Mouse (Mus musculus) forebrain, postnatal 0 days (tissue): ENCODE results near the gene Dapk1. TPM values are rescaled to one million over a fixed set of nuclear protein-coding genes. Genes with fewer than 3 reads are reported as not detected.
"Not testable (repeated sequence)": the region's sequence is repeated elsewhere in the genome, so short reads cannot be mapped to it uniquely, and the experiment has no call there.

Source experiments
- ATAC-seq: fragments of 200-750 bp; cut with Nextera tagmentation; 2 replicates; pipeline ENCODE4 v1.8.0; 2017; ENCODE audit warnings: mild to moderate bottlenecking, moderate library complexity
- DNase-seq: peaks from one replicate; pipeline ENCODE4 v3.0.0-alpha.2; 2015
- H3K27ac ChIP-seq: fragments of 300-500 bp; sonication (generic); 2 replicates; pipeline ENCODE4 v1.5.1; 2014; ENCODE audit warnings: low read depth, mild to moderate bottlenecking, antibody characterized with exemption, low read length, moderate library complexity, mixed read lengths
- H3K27me3 ChIP-seq: fragments of 300-500 bp; sonication (generic); 2 replicates; pipeline ENCODE4 v1.6.1; 2014; ENCODE audit warnings: mild to moderate bottlenecking, low read length, mixed read lengths; ENCODE audit not compliant: insufficient read depth
- H3K36me3 ChIP-seq: fragments of 300-500 bp; sonication (generic); 2 replicates; pipeline ENCODE4 v1.6.1; 2014; ENCODE audit warnings: mild to moderate bottlenecking, moderate library complexity; ENCODE audit not compliant: insufficient read depth
- H3K4me1 ChIP-seq: fragments of 300-500 bp; sonication (generic); 2 replicates; pipeline ENCODE4 v1.6.1; 2014; ENCODE audit warnings: antibody characterized with exemption; ENCODE audit not compliant: insufficient read depth
- H3K4me2 ChIP-seq: fragments of 300-500 bp; sonication (generic); 2 replicates; pipeline ENCODE4 v1.6.1; 2014; ENCODE audit warnings: low read depth, mild to moderate bottlenecking, moderate library complexity
- H3K4me3 ChIP-seq: fragments of 300-500 bp; sonication (generic); 2 replicates; pipeline ENCODE4 v1.5.1; 2014; ENCODE audit warnings: low read depth, low read length, mixed read lengths
- H3K9ac ChIP-seq: fragments of 300-500 bp; sonication (generic); 2 replicates; pipeline ENCODE4 v1.6.1; 2014; ENCODE audit warnings: mild to moderate bottlenecking
- H3K9me3 ChIP-seq: fragments of 300-500 bp; sonication (generic); 2 replicates; pipeline ENCODE4 v1.6.1; 2016; ENCODE audit warnings: low read length
- CTCF ChIP-seq: sonication (generic); IDR thresholded peaks from 2 replicates; pipeline ENCODE4 v1.5.1; 2016; ENCODE audit warnings: antibody characterized with exemption, control low read depth, low read depth
- WGBS: fragments of 180-500 bp; shearing (Covaris S2); extraction: QIAGEN DNeasy Blood & Tissue Kit; methylation state at CpG from one replicate; pipeline ENCODE4 v1.1.7; 2014; 5-methylcytosine and 5-hydroxymethylcytosine counted together
- polyA plus RNA-seq: library from polyadenylated mRNA; unstranded; fragments of >200 nt; fragmentation: Nextera tagmentation; extraction: Ambion mirVana; gene quantifications from 2 replicates; pipeline ENCODE4 v1.2.1, GENCODE M21; 2015
- total RNA-seq: library from RNA; depleted of rRNA; stranded (reverse); fragments of >200 nt; gene quantifications from 2 replicates; pipeline ENCODE4 v1.2.3, GENCODE M21; 2014

Gene Dapk1
- total and polyA plus RNA-seq, 2 experiments from 2014 or later, result 35.6 to 72.6 TPM

DNA sequence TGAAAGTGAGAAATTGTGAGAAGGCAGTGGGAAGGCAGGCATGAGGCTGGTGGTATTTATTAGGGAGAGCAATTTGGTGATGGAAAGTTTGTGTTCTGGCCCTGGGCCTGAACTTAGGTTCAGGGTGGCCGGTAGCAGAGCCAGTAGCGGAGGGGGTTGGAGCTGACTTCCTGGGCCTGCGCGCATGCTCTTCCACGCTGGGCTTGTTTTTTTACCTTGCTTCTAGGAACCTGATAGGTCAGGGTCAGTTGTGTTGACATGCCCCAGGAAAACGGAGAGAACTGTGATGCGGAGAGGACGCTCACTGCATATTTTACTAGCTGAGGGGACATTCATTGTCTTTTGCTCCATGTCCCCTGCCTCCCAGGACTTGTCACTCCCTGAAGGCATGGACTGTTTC is 5.7 kb downstream of the Dapk1 start:
- no peaks in the 10 kb centered on the region for H3K27me3 ChIP-seq
- H3K9ac ChIP-seq, result no peak overlapping the region
- 88% methylated on average over 8 of the region's 8 CpGs for WGBS
- H3K4me1 ChIP-seq, result peaks cover 14% of the 10 kb centered on the region; the same call in 1 of the 2 replicates
- peaks cover 8% of the 10 kb centered on the region for H3K36me3 ChIP-seq
- TF ChIP-seq CTCF, result no peak
- no peak overlapping the region for H3K4me3 ChIP-seq
- H3K4me2 ChIP-seq, result no peak overlapping the region
- DNase-seq (no peak), ATAC-seq (no peak)
- H3K27ac ChIP-seq, result no peak overlapping the region
- H3K9me3 ChIP-seq, result no peaks in the 10 kb centered on the region

DNA sequence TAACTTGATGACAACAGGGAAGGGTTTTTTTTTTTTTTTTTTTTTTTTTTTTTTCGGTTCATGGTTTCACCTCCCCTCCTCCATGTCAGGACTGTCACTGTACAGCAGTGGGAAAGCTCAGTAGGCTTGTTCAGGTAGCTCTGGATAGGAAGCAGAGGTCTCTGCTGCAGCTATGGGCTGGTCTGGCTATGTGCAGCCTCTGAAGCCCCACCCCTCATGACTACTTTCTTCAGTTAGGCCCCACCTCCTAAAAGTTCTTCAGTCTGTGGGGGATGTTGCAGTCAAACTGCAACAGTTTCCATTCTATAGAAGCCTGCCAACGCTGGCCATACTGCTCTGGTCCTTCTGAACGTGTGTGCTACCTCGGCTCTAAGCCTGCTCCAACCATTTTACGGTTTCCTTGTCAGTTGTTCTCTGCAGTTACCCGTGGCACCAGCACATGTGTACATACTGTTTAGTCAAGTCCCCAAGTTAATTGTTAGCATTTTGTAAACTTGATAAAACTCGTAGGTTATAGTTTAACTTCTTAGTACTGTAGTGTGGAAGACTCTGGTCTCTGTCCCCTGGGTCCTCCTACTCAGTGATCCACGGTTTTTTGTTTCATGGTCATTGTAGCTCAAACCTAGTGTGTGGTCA is 6.8 kb downstream of the Dapk1 start:
- no peaks in the 10 kb centered on the region for H3K9me3 ChIP-seq
- WGBS, result 75% methylated on average over 8 of the region's 8 CpGs
- no peak for DNase-seq

DNA sequence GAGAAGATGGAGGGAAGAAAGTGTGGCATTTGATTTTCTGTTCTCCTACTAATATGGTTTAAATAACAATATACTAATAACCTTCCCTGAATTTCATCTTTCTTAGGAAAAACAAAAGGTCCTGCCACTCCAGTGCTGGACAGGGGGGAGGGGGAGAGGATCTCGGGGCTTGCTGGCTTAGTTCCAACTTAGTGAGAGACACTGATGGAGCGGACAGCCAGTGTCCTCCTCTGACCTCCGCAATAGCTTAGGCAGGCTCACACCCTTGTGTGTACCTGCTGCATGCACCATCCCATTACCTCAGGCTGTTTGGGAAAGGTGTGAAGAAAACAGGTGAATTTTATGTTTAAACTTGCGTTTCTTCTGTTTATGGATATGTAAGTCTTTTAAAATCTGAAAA is 7.5 kb downstream of the Dapk1 start:
- no peaks in the 10 kb centered on the region for H3K27me3 ChIP-seq
- 51% methylated on average over 4 of the region's 4 CpGs for WGBS
- H3K9me3 ChIP-seq, result no peaks in the 10 kb centered on the region
- no peak overlapping the region for H3K4me2 ChIP-seq
- H3K27ac ChIP-seq, result no peak overlapping the region
- TF ChIP-seq CTCF, result no peak
- peaks cover 8% of the 10 kb centered on the region for H3K36me3 ChIP-seq
- no peak overlapping the region for H3K9ac ChIP-seq
- no peak overlapping the region for H3K4me3 ChIP-seq
- DNase-seq (no peak), ATAC-seq (no peak)
- H3K4me1 ChIP-seq, result 0 out of 2 replicates have a peak, but pooled peaks cover 6% of the 10 kb centered on the region

More for the DNA sequence above, 6.8 kb downstream of the Dapk1 start:
- Histone ChIP-seq H3K4me1 (peaks cover 13% of the 10 kb centered on the region; the same call in 1 of the 2 replicates), H3K9ac (no peak overlapping the region), H3K27ac (no peak overlapping the region), H3K36me3 (peaks cover 8% of the 10 kb centered on the region), H3K4me3 (no peak overlapping the region), H3K27me3 (no peaks in the 10 kb centered on the region), H3K4me2 (no peak overlapping the region)
- no peak for TF ChIP-seq CTCF
- ATAC-seq, result no peak

DNA sequence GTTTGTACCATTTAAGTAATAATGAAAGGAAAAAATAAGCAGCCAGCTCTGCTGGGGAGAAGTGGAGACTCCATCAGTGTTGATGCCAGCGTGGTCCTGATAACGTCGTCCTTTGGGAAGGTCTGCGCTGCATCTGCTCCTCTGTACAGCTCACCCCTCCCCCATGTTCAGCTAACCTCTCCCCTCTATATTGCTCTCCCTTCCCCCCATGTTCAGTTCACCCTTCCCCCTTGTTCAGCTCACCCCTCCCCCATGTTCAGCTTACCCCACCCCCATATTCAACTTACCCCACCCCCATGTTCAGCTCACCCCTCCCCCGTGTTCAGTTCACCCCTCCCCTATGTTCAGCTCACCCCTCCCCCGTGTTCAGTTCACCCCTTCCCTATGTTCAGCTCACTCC is 8.8 kb downstream of the Dapk1 start:
- Histone ChIP-seq H3K27ac (no peak overlapping the region), H3K9ac (no peak overlapping the region), H3K36me3 (peaks cover 8% of the 10 kb centered on the region), H3K9me3 (no peaks in the 10 kb centered on the region), H3K27me3 (no peaks in the 10 kb centered on the region), H3K4me1 (no peaks in the 10 kb centered on the region), H3K4me2 (no peak overlapping the region), H3K4me3 (no peak overlapping the region)
- DNase-seq, result no peak
- no peak for TF ChIP-seq CTCF
- WGBS, result 56% methylated on average over 5 of the region's 6 CpGs
- no peak for ATAC-seq

DNA sequence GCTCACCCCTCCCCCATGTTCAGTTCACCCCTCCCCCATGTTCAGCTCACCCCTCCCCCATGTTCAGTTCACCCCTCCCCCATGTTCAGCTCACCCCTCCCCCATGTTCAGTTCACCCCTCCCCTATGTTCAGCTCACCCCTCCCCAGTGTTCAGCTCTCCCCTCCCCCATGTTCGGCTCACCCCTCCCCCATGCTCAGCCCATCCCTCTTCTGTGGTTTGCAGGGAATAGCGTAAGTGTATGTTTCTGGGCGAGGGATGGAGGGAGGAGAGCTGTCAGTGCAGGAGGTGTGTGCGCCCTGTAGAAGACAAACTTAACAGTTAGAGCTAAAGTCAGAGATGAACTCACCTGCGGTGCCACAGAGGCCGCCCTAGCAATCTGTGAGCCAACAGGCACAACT is 9.2 kb downstream of the Dapk1 start:
- not testable (repeated sequence) for H3K4me3 ChIP-seq, H3K27ac ChIP-seq, H3K4me1 ChIP-seq, ATAC-seq, DNase-seq, H3K9me3 ChIP-seq, H3K4me2 ChIP-seq, H3K36me3 ChIP-seq, H3K27me3 ChIP-seq, H3K9ac ChIP-seq
- WGBS, result 81% methylated on average over 6 of the region's 6 CpGs

DNA sequence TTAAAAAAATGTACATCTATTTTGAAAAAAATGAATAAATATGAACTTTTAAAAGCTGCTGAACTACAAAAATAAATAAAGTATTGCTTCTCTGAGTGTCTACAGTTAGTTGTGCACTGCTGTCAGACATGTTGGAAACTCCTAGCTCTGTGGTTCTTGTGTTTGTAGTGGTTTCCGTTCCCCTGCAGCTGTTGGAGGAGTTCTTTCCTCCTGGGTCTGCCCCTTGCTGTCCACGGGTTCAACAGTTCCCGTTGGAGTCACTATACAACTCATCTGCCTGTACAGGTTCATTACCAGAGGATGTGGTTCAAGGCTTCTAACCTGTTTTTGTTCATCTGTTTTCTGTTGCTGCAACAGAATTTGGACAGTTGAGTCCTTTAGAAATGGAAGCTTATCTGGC is 10.4 kb downstream of the Dapk1 start:
- H3K36me3 ChIP-seq, result peaks cover 4% of the 10 kb centered on the region; the same call in 1 of the 2 replicates
- H3K4me3 ChIP-seq, result no peak overlapping the region
- DNase-seq, result no peak
- H3K4me2 ChIP-seq, result no peak overlapping the region
- H3K27me3 ChIP-seq, result no peaks in the 10 kb centered on the region
- no peak overlapping the region for H3K27ac ChIP-seq
- no peaks in the 10 kb centered on the region for H3K9me3 ChIP-seq
- no peak for TF ChIP-seq CTCF
- no peak for ATAC-seq
- no peak overlapping the region for H3K9ac ChIP-seq
- 79% methylated on average over 3 of the region's 3 CpGs for WGBS
- H3K4me1 ChIP-seq, result no peaks in the 10 kb centered on the region

DNA sequence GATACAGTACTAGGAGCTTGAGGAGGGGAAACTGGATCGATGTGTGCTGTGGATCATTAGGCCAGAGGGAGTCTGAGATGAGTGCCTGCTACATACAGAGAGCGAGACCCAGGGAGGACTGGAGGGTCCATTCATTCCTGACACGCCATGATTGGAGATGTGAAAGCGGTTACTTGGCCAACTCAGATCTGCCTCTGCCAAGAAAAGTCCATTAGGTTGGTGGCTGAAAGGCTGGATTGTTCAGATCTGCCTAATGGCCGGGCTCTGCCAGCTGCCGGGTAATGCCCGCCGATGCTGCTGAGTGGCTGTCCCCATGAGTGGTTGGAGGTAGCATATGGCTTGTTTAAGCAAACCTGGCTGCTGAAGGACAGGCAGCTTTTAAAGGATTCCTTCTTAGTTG is 12.4 kb downstream of the Dapk1 start:
- H3K27me3 ChIP-seq, result no peaks in the 10 kb centered on the region
- no peak overlapping the region for H3K9ac ChIP-seq
- no peaks in the 10 kb centered on the region for H3K9me3 ChIP-seq
- peaks cover 9% of the 10 kb centered on the region; the same call in 1 of the 2 replicates for H3K36me3 ChIP-seq
- no peak overlapping the region for H3K4me3 ChIP-seq
- no peak overlapping the region for H3K4me2 ChIP-seq
- TF ChIP-seq CTCF, result no peak
- H3K27ac ChIP-seq, result peak overlapping the region; percentile 21
- ATAC-seq (peak; percentile 85), DNase-seq (peak; percentile 79)
- H3K4me1 ChIP-seq, result no peaks in the 10 kb centered on the region
- 16% methylated on average over 8 of the region's 8 CpGs for WGBS
